Mouse (Mus musculus) hindbrain, postnatal 0 days (tissue): ENCODE measurements around the gene Slc8a1. TPM values are rescaled to one million over a fixed set of nuclear protein-coding genes. Genes with fewer than 3 reads are reported as not detected.

Source experiments
- ATAC-seq: fragments of 200-750 bp; cut with Nextera tagmentation; 2 replicates; pipeline ENCODE4 v1.8.0; 2017; ENCODE audit warnings: mild to moderate bottlenecking, moderate TSS enrichment, moderate library complexity
- DNase-seq: peaks from one replicate; pipeline ENCODE4 v3.0.0-alpha.2; 2015; ENCODE audit warnings: low spot score
- H3K27ac ChIP-seq: fragments of 300-500 bp; sonication (generic); 2 replicates; pipeline ENCODE4 v1.5.1; 2014; ENCODE audit warnings: mild to moderate bottlenecking
- H3K27me3 ChIP-seq: fragments of 300-500 bp; sonication (generic); 2 replicates; pipeline ENCODE4 v1.6.1; 2014; ENCODE audit warnings: low read length, mixed read lengths; ENCODE audit not compliant: insufficient read depth
- H3K36me3 ChIP-seq: fragments of 300-500 bp; sonication (generic); 2 replicates; pipeline ENCODE4 v1.6.1; 2014; ENCODE audit warnings: low read length, mixed read lengths; ENCODE audit not compliant: insufficient read depth
- H3K4me1 ChIP-seq: fragments of 300-500 bp; sonication (generic); 2 replicates; pipeline ENCODE4 v1.6.1; 2014; ENCODE audit warnings: antibody characterized with exemption, low read length, mixed read lengths; ENCODE audit not compliant: insufficient read depth
- H3K4me2 ChIP-seq: fragments of 300-500 bp; sonication (generic); 2 replicates; pipeline ENCODE4 v1.6.1; 2014; ENCODE audit warnings: low read depth, mild to moderate bottlenecking, low read length, moderate library complexity, mixed read lengths
- H3K4me3 ChIP-seq: fragments of 300-500 bp; sonication (generic); 2 replicates; pipeline ENCODE4 v1.5.1; 2014; ENCODE audit warnings: low read length
- H3K9ac ChIP-seq: fragments of 300-500 bp; sonication (generic); replicated peaks from 2 replicates; pipeline ENCODE4 v1.6.1; 2014; ENCODE audit warnings: mild to moderate bottlenecking, low read length, moderate library complexity, mixed read lengths
- H3K9me3 ChIP-seq: fragments of 300-500 bp; sonication (generic); 2 replicates; pipeline ENCODE4 v1.6.1; 2016; ENCODE audit warnings: low read length, mixed read lengths
- CTCF ChIP-seq: IDR thresholded peaks from 2 replicates; pipeline ENCODE4 v1.5.1; 2016; ENCODE audit warnings: antibody characterized with exemption, control low read depth, low read depth
- WGBS: fragments of 180-500 bp; shearing (Covaris S2); extraction: QIAGEN DNeasy Blood & Tissue Kit; methylation state at CpG from one replicate; pipeline ENCODE4 v1.1.7; 2014; 5-methylcytosine and 5-hydroxymethylcytosine counted together
- polyA plus RNA-seq: library from polyadenylated mRNA; unstranded; fragments of >200 nt; fragmentation: Nextera tagmentation; extraction: Ambion mirVana; gene quantifications from 2 replicates; pipeline ENCODE4 v1.2.1, GENCODE M21; 2015
- total RNA-seq: library from RNA; depleted of rRNA; stranded (reverse); fragments of >200 nt; gene quantifications from 2 replicates; pipeline ENCODE4 v1.2.3, GENCODE M21; 2014

The Slc8a1 gene
- total and polyA plus RNA-seq, 2 experiments from 2014 or later: 21.3 to 121 TPM

GRCm38 (mm10) chr17:81618461-81618860, 119.7 kb downstream of the Slc8a1 start:
- H3K4me2 ChIP-seq: no peak overlapping the region
- H3K27me3 ChIP-seq: no peaks in the 10 kb centered on the region
- H3K4me3 ChIP-seq: no peak overlapping the region
- H3K36me3 ChIP-seq: no peaks in the 10 kb centered on the region
- 0 out of 2 replicates have a peak, but pooled peaks have one; percentile 38 for ATAC-seq
- 58% methylated on average over 5 of the region's 5 CpGs for WGBS
- no peak for TF ChIP-seq CTCF
- H3K9me3 ChIP-seq: no peaks in the 10 kb centered on the region
- H3K27ac ChIP-seq: peak overlapping the region; percentile 32; the same call in 1 of the 2 replicates
- H3K9ac ChIP-seq: no peak overlapping the region
- DNase-seq: peak; percentile 54
- H3K4me1 ChIP-seq: peaks cover 4% of the 10 kb centered on the region; the same call in 1 of the 2 replicates

DNA sequence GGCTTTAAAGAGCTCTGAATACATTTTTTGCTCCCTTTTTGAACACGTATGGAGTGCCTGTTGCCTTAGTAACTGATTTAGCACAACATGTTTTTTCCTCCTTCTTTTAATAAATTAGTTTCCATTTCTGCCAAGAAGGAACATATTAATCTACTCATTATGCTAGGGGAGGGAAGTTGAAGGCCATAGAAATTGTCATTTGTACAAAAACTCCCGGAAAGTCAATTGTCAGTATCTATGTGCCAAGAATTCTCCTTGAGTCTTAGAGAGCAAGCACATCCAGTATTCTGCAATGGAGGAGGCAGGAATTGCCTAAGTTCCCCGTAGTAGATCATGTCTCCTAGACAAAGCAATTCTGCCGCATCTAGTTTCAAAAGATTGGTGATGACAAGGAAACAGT, 121.9 kb downstream of the Slc8a1 start:
- Histone ChIP-seq H3K27ac (no peak overlapping the region), H3K4me3 (no peak overlapping the region), H3K4me1 (peaks cover 4% of the 10 kb centered on the region; the same call in 1 of the 2 replicates), H3K27me3 (no peaks in the 10 kb centered on the region), H3K36me3 (no peaks in the 10 kb centered on the region), H3K4me2 (no peak overlapping the region), H3K9me3 (no peaks in the 10 kb centered on the region), H3K9ac (no peak overlapping the region)
- ATAC-seq (no peak), DNase-seq (no peak)
- 64% methylated on average over 4 of the region's 4 CpGs for WGBS
- TF ChIP-seq CTCF: no peak

DNA sequence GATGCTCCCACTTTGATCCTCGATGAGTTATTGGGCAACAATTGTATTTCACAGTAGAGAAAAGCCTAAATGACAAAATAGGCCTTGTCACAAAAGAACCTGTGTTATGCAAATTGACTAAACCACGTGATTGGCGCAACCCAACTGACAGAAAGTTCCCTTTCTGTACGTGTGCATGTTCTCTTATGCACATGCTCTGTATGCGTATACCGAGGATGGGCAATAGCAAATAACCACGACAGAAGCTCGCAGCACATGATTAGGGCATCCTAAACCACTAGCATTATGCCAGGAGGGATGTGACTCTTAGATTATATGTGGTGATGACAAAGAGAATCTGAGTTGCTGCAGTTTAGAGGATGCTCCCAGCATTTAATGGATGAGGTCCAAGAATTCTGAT, 122.8 kb downstream of the Slc8a1 start:
- DNase-seq (no peak), ATAC-seq (no peak)
- Histone ChIP-seq H3K36me3 (no peaks in the 10 kb centered on the region), H3K4me1 (no peaks in the 10 kb centered on the region), H3K27ac (no peak overlapping the region), H3K4me2 (no peak overlapping the region), H3K27me3 (no peaks in the 10 kb centered on the region), H3K9me3 (no peaks in the 10 kb centered on the region), H3K4me3 (no peak overlapping the region), H3K9ac (no peak overlapping the region)
- TF ChIP-seq CTCF: no peak
- 74% methylated on average over 8 of the region's 8 CpGs for WGBS

- no peak overlapping the region for H3K27ac ChIP-seq
- no peaks in the 10 kb centered on the region for H3K9me3 ChIP-seq
- 66% methylated on average over 3 of the region's 3 CpGs for WGBS
- no peaks in the 10 kb centered on the region for H3K27me3 ChIP-seq
- ATAC-seq: no peak
- TF ChIP-seq CTCF: no peak
- H3K9ac ChIP-seq: no peak overlapping the region
- H3K4me3 ChIP-seq: no peak overlapping the region
- peak; percentile 29 for DNase-seq
- no peaks in the 10 kb centered on the region for H3K36me3 ChIP-seq
- 0 out of 2 replicates have a peak, but pooled peaks cover 2% of the 10 kb centered on the region for H3K4me1 ChIP-seq
- H3K4me2 ChIP-seq: no peak overlapping the region
Measured at GRCm38 (mm10) chr17:81607515-81607914, 130.7 kb downstream of the Slc8a1 start.

GRCm38 (mm10) chr17:81606084-81606483, 132.1 kb downstream of the Slc8a1 start:
- no peaks in the 10 kb centered on the region for H3K36me3 ChIP-seq
- no peak overlapping the region for H3K4me3 ChIP-seq
- no peak overlapping the region for H3K27ac ChIP-seq
- H3K4me1 ChIP-seq: 0 out of 2 replicates have a peak, but pooled peaks cover 2% of the 10 kb centered on the region
- ATAC-seq: no peak
- TF ChIP-seq CTCF: no peak
- H3K9me3 ChIP-seq: no peaks in the 10 kb centered on the region
- DNase-seq: no peak
- no peak overlapping the region for H3K4me2 ChIP-seq
- H3K27me3 ChIP-seq: no peaks in the 10 kb centered on the region
- H3K9ac ChIP-seq: no peak overlapping the region
- WGBS: 71% methylated on average over 2 of the region's 2 CpGs

- ATAC-seq (no peak), DNase-seq (peak; percentile 31)
- no peak for TF ChIP-seq CTCF
- no peak overlapping the region for H3K4me2 ChIP-seq
- H3K27me3 ChIP-seq: no peaks in the 10 kb centered on the region
- H3K27ac ChIP-seq: no peak overlapping the region
- H3K4me1 ChIP-seq: 0 out of 2 replicates have a peak, but pooled peaks cover 2% of the 10 kb centered on the region
- 58% methylated on average over 4 of the region's 4 CpGs for WGBS
- H3K4me3 ChIP-seq: no peak overlapping the region
- no peaks in the 10 kb centered on the region for H3K9me3 ChIP-seq
- no peak overlapping the region for H3K9ac ChIP-seq
- no peaks in the 10 kb centered on the region for H3K36me3 ChIP-seq
Measured at GRCm38 (mm10) chr17:81605219-81605660, 132.9 kb downstream of the Slc8a1 start.

- no peaks in the 10 kb centered on the region for H3K9me3 ChIP-seq
- 94% methylated on average over 2 of the region's 2 CpGs for WGBS
- DNase-seq (no peak), ATAC-seq (no peak)
- H3K9ac ChIP-seq: no peak overlapping the region
- no peak overlapping the region for H3K27ac ChIP-seq
- no peak overlapping the region for H3K4me2 ChIP-seq
- TF ChIP-seq CTCF: no peak
- no peaks in the 10 kb centered on the region for H3K4me1 ChIP-seq
- H3K27me3 ChIP-seq: no peaks in the 10 kb centered on the region
- H3K4me3 ChIP-seq: no peak overlapping the region
- H3K36me3 ChIP-seq: no peaks in the 10 kb centered on the region
Measured at GRCm38 (mm10) chr17:81599072-81599471, 139.1 kb downstream of the Slc8a1 start.
